Comparison of ENCODE assay signal across 16 mouse cellular contexts in the genomic region with DNA sequence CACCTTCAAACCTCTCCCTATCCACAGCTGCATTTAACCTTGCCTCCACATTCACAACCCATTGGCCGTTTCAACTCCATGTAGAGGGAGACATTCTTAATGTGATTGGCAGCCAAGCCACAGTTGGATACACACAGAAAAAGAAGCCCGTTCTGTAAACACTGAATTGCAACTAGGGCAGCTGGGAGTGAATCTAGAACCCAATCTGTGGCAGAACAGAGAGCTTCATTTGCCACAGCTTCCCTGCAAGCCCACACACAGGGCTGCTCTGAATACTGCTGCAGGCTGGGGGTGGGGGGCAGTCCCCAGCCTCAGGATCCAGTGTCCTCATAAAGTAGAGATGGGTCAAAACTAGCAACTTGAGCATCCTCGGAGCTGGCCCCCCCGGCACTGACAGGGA. TPM values are rescaled to one million over a fixed set of nuclear protein-coding genes. Genes with fewer than 3 reads are reported as not detected.
DNase-seq lines count a peak whose midpoint lies in the region; ATAC-seq and TF ChIP-seq lines count a peak whose summit lies in the region.
"Had no signal": no experiment of that assay in that cellular context is flagged by ENCODE, and none has a peak within 500 bp of the region (broad histone marks: within the 10 kb centered on the region; RNA-seq: fewer than 3 reads in every experiment).

No protein-coding gene starts in this region.

- H3K36me3 ChIP-seq in hindbrain, postnatal 0 days (ENCODE audit: insufficient read depth, low read length): no peaks in the 10 kb centered on the region
- H3K36me3 ChIP-seq in kidney, adult 2 months (ENCODE audit: control insufficient read depth, insufficient read depth, low read length): no peaks in the 10 kb centered on the region

- peak; percentile 30 for DNase-seq in cerebellum, adult 8-10 months
- DNase-seq in layer of hippocampus, adult 2 months (ENCODE audit: low spot score in 2 of 2): peak; percentile 59 to 78
- no peak for DNase-seq in layer of hippocampus, adult 8-10 months (ENCODE audit: low spot score in 2 of 2)
- DNase-seq in hindbrain, postnatal 0 days (ENCODE audit: low spot score): no peak
- no peak for DNase-seq in kidney, adult 2 months
- no peak for DNase-seq in ovary, postnatal 10 days (ENCODE audit: low spot score)
- DNase-seq: adrenal gland, adult 8-10 months; gastrocnemius, postnatal 36 days; heart, postnatal 14 days; kidney, postnatal 4 days; lung, postnatal 10 days had no signal

- no peaks in the 10 kb centered on the region for H3K27me3 ChIP-seq in hindbrain, postnatal 0 days (ENCODE audit: insufficient read depth, low read length)
- no peaks in the 10 kb centered on the region for H3K27me3 ChIP-seq in kidney, adult 2 months (replicated peaks; ENCODE audit: control insufficient read depth, insufficient read depth, low read length)
- H3K27me3 ChIP-seq: forebrain, embryonic 12.5 days had no signal

- WGBS in hindbrain, postnatal 0 days: 61% methylated on average over 4 of the region's 4 CpGs
- WGBS in kidney, adult 2 months: 64% methylated on average over 4 of the region's 4 CpGs

- no peak overlapping the region for H3K9ac ChIP-seq in hindbrain, postnatal 0 days (replicated peaks; ENCODE audit: low read length)
- H3K9ac ChIP-seq: forebrain, embryonic 12.5 days had no signal

- no peak for ATAC-seq in cerebellum, adult (ENCODE audit: insufficient number of reproducible peaks, low FRiP score, low TSS enrichment)
- ATAC-seq in hindbrain, postnatal 0 days: no peak
- ATAC-seq: intestine, postnatal 0 days had no signal

- peak overlapping the region; percentile 97 for H3K27ac ChIP-seq in layer of hippocampus, adult 2 months
- H3K27ac ChIP-seq in brown adipose tissue, adult 24 weeks (replicated peaks; ENCODE audit: low read depth, low read length): peak overlapping the region; percentile 13; the same call in 1 of the 2 replicates
- peak overlapping the region; percentile 34; the same call in 1 of the 2 replicates for H3K27ac ChIP-seq in hindbrain, postnatal 0 days
- no peak overlapping the region for H3K27ac ChIP-seq in kidney, adult 2 months (ENCODE audit: insufficient read depth, low read depth, low read length)
- H3K27ac ChIP-seq: midbrain, embryonic 10.5 days had no signal

- no peaks in the 10 kb centered on the region for H3K9me3 ChIP-seq in hindbrain, postnatal 0 days (ENCODE audit: low read length)
- H3K9me3 ChIP-seq: forebrain, embryonic 12.5 days; midbrain, embryonic 10.5 days had no signal

- peaks cover 18% of the 10 kb centered on the region for H3K4me1 ChIP-seq in brown adipose tissue, adult 24 weeks (ENCODE audit: control insufficient read depth, insufficient read depth, insufficient read length, low read length)
- peaks cover 50% of the 10 kb centered on the region for H3K4me1 ChIP-seq in hindbrain, postnatal 0 days (ENCODE audit: insufficient read depth, low read length)
- H3K4me1 ChIP-seq in kidney, adult 2 months (ENCODE audit: control insufficient read depth, insufficient read depth, low read length): no peaks in the 10 kb centered on the region

- no peak for TF ChIP-seq POLR2A in kidney, adult 2 months (IDR thresholded peaks at IDR 0.05; ENCODE audit: low read depth, low read length)

- peak overlapping the region; percentile 83 for H3K4me3 ChIP-seq in layer of hippocampus, adult 2 months
- H3K4me3 ChIP-seq in brown adipose tissue, adult 24 weeks (ENCODE audit: insufficient read depth, low read depth, low read length): no peak overlapping the region
- H3K4me3 ChIP-seq in hindbrain, postnatal 0 days (ENCODE audit: low read length): no peak overlapping the region
- no peak overlapping the region for H3K4me3 ChIP-seq in kidney, adult 2 months (ENCODE audit: insufficient read depth, low read depth, low read length)
- H3K4me3 ChIP-seq: forebrain, embryonic 12.5 days; midbrain, embryonic 10.5 days had no signal

- H3K4me2 ChIP-seq in hindbrain, postnatal 0 days (ENCODE audit: low read depth, low read length): no peak overlapping the region
- H3K4me2 ChIP-seq: forebrain, embryonic 12.5 days had no signal

- TF ChIP-seq CTCF in layer of hippocampus, adult 2 months (conservative IDR thresholded peaks at IDR 0.05): no peak
- TF ChIP-seq CTCF in hindbrain, postnatal 0 days (IDR thresholded peaks at IDR 0.05; ENCODE audit: low read depth): no peak
- TF ChIP-seq CTCF in kidney, adult 2 months (conservative IDR thresholded peaks at IDR 0.05; ENCODE audit: insufficient read depth, insufficient read length, low read depth, low read length): no peak

RNA-seq across cellular contexts. Expression of a gene that starts 4.8 kb away (rescaled TPM):
- total RNA-seq in layer of hippocampus, adult 2 months (2021): 100 to 1,000 TPM; 242 to 256 TPM
- 100 to 1,000 TPM; 201 to 235 (median 218) TPM for total RNA-seq in layer of hippocampus, adult 8-10 months (2022)
- polyA plus RNA-seq in brown adipose tissue, adult 24 weeks (2012; ENCODE audit: insufficient read depth, insufficient read length, missing spikeins): 2.1 and 2.5 TPM in 2 replicates
- 138 and 151 TPM in 2 replicates for total RNA-seq in hindbrain, postnatal 0 days (2014; rRNA removed)
- polyA plus RNA-seq in hindbrain, postnatal 0 days (2015; fragmentation: Nextera tagmentation; extraction: Ambion mirVana): 33.5 and 34.0 TPM in 2 replicates
- polyA plus RNA-seq in kidney, adult 2 months (2012; rRNA removed): 6.0 and 6.3 TPM in 2 replicates

RNA-seq across cellular contexts. Expression of a gene that starts 31.1 kb away (rescaled TPM):
- total RNA-seq in layer of hippocampus, adult 2 months (2021): 10 to 100 TPM; 49.0 to 50.2 TPM
- 10 to 100 TPM; 41.2 to 53.1 (median 47.5) TPM for total RNA-seq in layer of hippocampus, adult 8-10 months (2022)
- polyA plus RNA-seq in brown adipose tissue, adult 24 weeks (2012; ENCODE audit: insufficient read depth, insufficient read length, missing spikeins): 5.3 and 7.7 TPM in 2 replicates
- 21.3 and 31.8 TPM in 2 replicates for total RNA-seq in hindbrain, postnatal 0 days (2014; rRNA removed)
- polyA plus RNA-seq in hindbrain, postnatal 0 days (2015; fragmentation: Nextera tagmentation; extraction: Ambion mirVana): 5.7 and 6.2 TPM in 2 replicates
- 13.0 and 13.9 TPM in 2 replicates for polyA plus RNA-seq in kidney, adult 2 months (2012; rRNA removed)

Comparison
In these comparisons a context has a peak if more than half of its experiments do, and no peak if none do; other contexts are left out.
1. DNase-seq: peak in cerebellum, adult 8-10 months (single experiment) and layer of hippocampus, adult 2 months (2 of 2); none in layer of hippocampus, adult 8-10 months (0 of 2), hindbrain, postnatal 0 days (single experiment), kidney, adult 2 months (single experiment) and ovary, postnatal 10 days (single experiment).